Mouse (Mus musculus): Measurements from ENCODE around the gene Hist1h4k.

GRCm38 (mm10) chr13:21751417-21751816, 1.1 kb upstream of the Hist1h4k start:
- no peak for TF ChIP-seq EP300 (optimal IDR thresholded peaks at IDR 0.05)
- no peak for TF ChIP-seq CTCF (IDR thresholded peaks at IDR 0.05; ENCODE audit: low read depth)

Data from stomach, postnatal 0 days (tissue).